Mouse (Mus musculus): ENCODE measurements around the gene Zfp872. TPM values are rescaled to one million over a fixed set of nuclear protein-coding genes. Genes with fewer than 3 reads are reported as not detected.
"Not testable (repeated sequence)": the region's sequence is repeated elsewhere in the genome, so short reads cannot be mapped to it uniquely, and the experiment has no call there.

Zfp872 gene
- total RNA-seq (2021) = 1.2 and 2.0 TPM in 2 replicates
- long read RNA-seq, experiment 1 = 0 reads
- long read RNA-seq, experiment 2 = 0 reads

DNA sequence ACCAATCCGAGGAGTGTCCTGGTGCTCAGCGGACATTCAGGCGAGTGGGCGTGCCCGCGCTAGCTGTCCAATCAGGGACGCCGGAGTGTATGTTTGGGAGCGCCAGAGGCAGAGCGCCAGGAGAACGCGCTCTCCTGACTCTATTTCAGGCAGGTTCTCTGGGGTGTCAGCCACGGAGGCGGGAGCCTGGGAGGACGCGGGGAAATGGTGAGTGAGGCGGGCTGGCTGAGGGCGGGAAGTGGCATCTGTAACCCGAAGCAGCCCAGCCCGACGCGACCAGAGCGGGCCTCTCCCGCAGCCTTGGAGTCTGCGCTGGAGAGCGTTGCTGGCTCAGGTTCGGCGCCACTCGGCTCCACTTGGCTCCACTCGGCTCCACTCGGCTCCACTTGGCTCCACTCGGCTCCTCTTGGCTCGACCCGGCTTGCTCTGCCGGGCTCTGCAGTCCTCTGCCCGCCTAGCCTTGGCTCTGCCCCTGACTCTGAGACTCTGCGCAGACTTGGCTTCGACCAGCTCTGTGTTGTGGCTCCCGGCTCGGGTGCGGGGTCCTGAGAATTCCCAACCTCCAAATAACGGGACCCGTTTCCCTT, at the start of gene Zfp872:
Zfp872 (plus strand) TSS at position 66 of the 587 bp plus-strand sequence.
- DNase-seq = peak; percentile 84

DNA sequence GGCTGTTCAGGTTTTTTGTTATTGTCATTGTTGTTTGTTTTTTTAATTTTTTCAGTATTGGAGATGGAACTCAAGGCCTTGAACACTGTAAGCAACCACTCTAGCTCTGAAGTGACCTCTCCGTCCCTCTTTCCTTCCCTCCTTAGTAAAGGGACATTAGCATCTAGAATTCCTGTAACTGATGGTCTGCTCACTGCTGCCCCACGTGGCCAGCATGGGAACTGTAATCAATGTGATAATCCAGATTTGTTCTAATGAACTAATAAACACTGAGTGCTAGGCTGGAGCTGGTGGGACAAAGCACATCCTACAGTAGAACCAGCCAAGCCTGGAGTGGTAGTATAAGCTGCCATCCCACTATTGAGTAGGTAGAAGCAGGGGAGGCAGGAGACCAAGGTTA, 49.4 kb upstream of the Zfp872 start:
- no peak for DNase-seq

DNA sequence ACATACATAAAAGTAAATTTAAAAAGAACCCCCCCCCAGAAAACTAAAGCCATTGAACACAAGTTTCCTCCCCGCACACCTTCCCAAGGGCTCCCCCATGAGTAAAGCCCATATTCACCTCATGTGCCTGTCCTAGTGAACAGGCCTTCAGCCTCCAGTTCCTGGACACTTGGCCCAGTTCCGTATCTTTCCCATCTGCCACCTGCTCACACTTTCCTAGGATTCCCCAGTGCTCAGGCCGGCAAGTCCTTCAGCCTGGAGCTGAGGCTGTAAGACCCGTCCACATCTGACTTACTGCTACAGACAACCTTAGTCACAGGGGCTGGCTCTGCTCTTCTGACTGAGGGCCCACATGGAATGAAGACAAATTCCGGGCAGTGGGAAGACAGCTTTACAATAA, 48.1 kb upstream of the Zfp872 start:
- DNase-seq = no peak

DNA sequence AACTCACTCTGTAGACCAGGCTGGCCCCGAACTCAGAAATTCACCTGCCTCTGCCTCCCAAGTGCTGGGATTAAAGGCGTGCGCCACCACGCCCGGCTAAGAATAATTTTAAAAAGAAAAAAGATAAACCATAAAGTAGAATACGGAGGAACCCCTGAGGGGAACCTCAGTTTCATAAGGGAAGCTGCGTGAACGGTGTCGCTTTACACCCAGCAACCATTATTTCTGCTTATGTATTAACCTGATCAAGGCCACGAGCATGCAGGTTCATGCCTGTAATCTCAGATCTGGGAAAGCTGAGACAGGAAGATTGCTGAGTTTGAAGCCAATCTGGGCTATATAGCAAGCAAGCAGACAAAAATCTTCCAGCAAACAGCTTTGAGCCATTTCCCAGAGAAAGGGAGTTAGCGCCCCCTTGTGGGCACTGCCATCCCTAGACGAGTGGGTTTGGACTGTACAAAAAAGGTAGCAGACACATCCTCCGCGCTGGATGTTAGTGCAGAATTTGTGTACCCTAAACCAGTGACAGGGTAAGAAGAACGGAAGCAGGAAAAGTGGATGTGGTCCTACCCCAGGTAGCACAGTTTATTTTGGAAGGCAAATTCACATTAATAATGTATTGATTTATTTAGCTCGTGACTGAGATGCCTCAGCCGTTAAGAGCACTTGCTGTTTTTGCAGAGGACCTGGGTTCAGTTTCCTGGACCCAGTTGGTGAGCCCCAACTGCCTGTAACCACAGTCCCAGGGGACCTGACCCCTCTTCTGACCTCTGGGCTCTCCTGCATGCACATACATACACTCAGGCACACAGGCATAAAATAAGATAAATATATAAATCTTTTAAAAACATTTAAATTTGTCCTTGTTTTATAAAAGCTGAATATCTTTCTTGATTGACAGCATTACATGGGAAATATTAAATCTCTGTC, 44.5 kb upstream of the Zfp872 start:
- DNase-seq = peak; percentile 94

DNA sequence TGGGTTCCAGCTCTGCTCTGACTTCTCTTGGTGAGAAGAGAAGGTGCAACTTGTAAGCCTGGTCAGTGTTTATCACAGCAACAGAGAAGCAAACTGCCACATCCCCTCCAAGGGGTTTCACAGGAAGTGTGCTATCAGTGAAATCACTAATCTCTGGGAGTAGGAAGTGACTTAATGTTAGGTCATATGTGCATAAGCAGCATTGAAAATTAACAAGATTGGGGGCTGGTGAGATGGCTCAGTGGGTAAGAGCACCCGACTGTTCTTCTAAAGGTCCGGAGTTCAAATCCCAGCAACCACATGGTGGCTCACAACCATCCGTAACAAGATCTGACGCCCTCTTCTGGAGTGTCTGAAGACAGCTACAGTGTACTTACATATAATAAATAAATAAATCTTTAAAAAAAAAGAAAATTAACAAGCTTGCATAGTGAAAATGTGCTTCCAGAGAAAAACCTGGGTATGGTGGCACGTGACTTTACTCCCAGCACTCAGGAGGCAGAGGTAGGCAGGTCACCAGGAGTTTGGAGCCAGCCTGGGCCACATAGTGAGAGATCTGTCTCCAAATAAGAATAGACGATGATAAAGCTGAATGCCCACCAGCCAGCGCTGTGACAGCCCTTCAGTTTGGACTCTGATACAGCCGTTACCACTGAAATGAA, 43.5 kb upstream of the Zfp872 start:
- DNase-seq = no peak

DNA sequence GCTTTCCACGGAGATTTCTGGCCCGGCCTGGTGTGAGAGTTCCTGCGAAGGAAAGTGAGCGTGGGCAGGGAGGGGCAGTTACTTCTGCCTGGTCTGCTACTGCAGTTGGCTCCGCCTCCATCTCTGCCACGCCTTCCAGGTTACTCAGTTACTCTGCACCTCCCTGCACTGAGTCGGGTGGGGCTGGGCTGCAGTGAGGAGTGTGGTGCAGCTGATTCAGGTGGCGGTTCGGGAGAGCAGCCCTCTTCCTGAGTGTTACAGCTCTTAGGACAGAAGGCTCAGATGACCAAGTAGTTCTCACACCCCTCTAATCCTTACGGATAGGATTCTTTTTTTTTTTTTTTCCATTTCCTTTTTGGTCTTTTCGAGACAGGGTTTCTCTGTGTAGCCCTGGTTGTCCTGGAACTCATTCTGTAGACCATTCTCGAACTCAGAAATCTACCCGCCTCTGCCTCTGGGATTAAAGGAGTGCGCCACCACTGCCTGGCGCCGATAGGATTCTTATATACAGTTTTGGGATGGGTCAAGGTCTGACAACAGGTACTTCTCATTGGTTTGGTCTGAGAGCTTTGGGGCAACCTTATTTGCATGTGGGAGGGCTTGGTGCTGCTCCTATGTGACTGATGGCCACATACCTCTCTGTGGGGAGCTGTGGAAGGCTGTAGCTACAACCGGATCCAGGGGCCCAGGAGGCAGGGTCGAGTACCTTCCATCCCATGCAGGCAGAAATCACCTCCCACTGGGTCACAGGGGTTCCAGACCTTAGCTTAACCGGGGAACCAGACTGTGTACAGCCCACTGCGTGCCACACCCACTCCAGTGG, 38.3 kb upstream of the Zfp872 start:
- no peak for DNase-seq

DNA sequence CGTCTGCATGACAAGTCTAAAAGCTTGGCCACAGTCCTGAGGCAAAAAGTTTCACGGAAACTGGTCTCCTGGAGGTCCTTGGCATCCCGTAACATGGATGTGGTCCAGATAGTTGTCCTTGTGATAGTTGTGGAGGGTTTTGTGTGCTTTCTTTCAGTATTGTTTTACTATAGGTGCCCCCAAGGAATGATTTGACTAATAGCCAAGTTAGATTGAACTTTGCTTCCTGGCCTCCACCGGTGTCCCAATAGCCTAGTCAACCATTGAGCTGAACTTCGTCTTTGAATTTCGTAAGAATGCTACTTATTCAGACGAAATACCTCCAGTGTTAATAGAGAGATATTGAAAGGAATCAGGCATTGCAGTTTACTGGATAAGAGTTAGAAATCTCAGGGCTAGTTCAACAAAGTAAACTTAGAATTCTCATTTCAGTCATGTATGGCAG, 37.6 kb upstream of the Zfp872 start:
- not testable (repeated sequence) for DNase-seq

DNA sequence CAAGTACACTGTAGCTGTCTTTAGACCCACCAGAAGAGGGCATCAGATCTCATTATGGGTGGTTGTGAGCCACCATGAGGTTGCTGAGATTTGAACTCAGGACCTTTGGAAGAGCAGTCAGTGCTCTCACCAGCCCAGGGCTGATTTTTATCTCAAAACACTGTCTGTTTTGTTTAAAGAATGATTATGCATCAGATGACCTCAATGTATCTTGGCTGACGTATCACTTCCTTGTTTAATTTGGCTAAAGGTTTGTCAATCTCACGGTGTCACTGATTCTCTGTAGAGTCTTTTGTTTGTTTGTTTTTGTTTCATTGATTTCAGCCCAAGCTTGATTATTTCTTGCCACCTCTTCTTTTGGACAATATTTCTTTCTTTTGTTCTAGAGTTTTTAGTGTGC, 36.9 kb upstream of the Zfp872 start:
- no peak for DNase-seq

DNA sequence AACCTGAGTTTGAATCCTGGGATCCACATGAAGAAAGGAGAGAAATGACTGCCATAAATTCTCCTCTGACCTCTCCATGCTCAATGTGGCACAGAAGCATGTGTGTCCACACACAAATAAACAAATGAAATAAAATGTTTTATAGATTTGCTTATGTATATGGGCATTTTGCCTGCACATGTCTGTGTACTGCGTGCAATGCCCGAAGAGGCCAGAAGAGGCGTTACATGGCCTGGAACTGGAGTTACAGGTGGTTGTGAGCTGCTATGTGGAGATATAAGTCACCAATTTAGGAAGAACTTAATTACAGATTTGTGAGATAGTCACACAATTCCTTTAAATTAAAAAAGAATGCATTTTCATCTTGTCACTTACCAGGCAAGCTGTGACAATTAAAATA, 34.1 kb upstream of the Zfp872 start:
- no peak for DNase-seq

DNA sequence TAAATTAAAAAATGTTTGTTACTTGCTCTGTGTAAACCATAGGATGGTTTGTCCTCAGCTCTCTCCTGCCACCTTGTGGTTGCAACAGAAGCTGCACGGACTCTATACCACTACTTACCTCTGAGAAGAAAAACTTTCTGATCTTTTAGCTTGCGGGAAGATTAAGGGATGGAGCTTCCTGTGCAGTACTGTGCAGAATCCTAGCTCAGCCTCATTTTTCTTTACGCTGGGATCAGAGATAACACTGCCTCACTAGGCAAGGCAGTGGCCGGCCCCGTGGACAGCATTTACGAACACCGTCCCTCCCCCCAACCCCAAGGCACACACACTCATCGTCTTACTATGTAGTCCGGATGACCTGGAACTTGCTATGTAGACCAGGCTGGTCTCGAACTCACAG, 32.3 kb upstream of the Zfp872 start:
- peak; percentile 79 for DNase-seq

DNA sequence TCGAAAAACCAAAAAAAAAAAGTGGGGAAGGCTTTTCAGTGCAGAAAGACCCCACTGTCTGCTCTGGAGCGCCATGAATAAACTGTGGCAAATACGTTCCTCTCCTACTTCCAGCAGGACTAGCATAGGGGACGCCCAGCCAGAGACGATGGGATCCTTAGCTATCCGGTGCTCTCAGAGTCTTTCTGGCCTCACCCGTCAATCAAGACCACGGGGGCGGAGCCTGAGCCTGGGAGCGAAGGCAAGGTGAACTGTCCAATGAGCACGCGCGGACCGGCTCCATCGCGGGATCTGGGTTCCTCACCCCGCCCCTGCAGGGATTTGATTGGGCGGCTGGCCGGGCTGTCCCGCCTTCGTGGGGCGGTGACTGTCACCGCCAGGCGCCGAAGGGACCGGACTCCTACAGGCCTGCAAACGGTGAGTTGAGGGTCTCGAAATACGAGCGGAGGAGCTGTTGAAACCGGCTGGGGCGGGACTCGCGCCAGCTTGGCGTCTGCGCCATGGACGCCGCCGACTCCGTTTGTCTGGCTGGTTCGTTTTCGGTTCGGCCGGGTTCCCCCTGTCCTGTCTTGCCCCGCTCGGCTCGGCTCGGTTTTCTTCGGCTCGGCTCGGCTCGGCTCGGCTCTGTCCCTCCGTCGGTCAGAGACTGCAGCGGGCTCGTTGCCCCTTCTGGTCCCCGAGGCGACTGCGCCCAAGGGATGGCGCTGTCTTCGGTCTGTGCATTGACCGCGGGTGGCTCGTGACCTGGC, 31.2 kb upstream of the Zfp872 start, which contains the start of gene Pigyl:
Pigyl (plus strand) TSS at position 350 of the 749 bp plus-strand sequence.
- peak; percentile 100 for DNase-seq

DNA sequence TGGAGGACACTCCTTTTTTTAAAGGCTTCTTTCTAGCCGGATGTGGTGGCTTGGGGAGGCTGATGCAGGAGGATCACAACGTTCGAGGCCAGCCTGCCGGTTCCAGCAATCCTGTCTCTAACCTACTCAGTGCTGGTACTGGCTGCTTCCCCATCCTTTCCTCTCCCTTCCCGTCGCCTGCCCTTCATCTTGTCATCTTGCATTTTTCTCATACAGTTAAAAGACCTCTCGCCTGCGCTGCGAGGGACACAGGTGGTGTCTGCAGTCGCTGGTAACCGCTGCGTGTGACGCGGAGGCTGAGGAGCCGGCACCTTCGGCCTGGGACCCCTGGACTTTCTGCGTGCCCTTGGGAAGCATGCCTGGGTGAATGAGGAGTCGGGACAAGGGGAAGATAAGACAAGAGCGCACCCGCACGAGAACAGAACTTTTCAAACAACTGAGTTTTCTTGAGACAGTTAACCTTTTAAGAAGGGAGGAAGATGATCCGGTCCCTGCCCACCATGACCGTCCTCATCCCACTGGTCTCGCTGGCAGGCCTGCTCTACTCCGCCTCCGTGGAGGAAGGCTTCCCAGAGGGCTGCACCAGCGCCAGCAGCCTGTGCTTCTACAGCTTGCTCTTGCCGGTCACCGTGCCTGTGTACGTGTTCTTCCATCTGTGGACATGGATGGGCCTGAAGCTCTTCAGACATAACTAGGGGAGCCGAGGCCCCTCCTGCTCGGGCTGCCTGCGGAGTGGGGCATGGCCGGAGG, 30.2 kb upstream of the Zfp872 start:
- peak; percentile 27 for DNase-seq

DNA sequence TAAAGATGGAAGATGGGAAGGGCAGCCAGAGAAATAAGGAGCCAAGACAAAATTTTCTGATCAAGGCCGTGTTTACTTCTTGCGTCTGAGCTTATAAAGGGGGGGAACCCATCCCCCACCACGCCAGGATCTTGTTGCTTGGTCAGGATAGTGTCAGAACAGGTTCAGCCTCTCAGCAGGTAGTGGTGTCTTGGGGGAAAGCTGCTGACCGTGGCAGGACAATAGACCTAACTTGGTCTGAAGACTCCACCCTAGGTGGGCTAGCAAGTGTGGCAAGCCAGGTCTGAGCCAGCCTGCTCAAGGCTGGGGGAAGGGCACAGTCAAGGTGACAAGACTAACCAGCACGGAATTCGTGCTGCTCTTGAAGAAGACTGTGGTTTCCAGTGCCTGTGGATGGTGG, 26.6 kb upstream of the Zfp872 start:
- DNase-seq = no peak

DNA sequence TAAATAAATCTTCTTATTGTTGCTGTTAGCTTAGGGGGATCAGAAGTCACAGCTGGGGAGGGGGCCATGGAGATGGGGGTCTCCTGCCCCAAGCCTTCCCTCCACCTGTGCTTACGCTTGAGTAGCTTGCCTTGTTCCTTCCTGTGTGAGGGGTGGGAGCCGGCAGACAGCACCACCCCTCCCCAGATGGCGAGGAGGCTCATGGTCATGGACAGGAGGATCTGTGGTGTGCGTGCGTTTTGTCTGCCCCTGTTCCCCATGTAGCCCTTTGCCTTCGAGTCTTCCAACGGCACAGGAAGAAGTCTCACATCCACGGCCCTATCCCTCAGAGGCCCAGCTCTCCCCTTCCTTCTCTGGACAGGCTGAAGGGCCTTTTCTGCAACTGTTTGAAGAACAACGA, 25.6 kb upstream of the Zfp872 start:
- no peak for DNase-seq

DNA sequence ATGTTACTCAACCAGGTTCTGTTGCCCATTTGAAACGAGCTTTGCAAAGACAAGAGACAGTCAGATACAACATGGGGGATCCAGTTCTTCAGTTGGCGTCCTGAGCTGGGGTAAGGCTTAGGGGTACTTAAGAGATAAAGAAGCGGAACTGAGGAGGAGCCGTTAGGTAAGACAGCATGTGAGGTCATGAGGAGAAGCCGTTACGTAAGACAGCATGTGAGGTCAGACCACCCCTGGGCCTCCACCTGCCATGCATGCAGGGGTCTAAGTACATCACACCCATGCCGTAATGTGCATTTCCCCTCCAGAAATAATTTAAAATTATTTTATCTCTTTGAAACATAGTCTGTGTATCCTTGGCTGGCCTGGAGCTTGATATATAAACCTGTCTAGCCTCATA, 25.0 kb upstream of the Zfp872 start:
- DNase-seq = no peak

DNA sequence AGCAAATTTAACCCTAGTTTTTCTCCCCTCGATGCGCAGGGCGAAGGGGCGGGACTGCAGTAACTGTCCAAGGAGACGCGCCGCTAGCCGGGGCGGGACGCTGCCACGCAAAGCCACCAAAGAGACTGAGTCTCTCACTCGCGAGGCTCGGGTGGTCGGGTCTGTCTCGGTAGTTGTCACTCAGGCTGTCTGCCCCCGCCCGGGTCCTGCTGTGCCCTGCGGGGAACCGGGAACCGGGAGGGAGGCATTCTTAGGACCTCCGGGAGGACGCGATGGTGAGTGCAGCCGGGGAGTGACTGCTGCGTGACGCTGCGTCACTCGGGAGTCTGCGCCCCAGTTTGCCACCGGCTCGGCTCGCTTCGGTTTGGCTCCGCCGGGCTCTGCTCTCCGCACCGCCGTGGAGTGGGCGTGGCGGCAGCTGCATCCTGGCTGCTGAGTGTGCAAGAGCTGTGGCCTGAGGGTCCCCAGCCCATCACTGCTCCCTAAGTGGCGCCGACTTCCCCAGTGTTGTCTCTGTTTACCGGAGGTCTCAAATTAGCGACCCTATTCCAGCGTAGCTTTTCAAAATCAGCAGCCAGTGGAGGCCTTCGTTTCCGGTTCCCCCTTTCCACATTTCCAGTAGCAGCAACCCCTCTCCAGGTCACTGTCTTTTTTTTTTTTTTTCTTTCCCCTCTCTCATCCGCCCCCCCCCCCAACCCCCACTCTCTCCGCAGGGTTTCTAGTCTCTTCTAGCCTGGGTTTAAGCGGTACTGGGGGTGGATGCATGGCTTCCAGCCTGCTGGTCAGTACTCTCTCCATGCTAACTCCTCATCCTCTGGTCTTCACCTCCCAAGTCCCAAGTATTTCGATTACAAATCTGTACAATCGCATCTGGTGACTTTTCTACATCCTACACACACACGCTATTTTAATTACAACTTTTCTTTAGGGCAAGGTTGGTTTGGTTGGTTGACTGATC, 22.9 kb upstream of the Zfp872 start:
- peak; percentile 75 for DNase-seq

DNA sequence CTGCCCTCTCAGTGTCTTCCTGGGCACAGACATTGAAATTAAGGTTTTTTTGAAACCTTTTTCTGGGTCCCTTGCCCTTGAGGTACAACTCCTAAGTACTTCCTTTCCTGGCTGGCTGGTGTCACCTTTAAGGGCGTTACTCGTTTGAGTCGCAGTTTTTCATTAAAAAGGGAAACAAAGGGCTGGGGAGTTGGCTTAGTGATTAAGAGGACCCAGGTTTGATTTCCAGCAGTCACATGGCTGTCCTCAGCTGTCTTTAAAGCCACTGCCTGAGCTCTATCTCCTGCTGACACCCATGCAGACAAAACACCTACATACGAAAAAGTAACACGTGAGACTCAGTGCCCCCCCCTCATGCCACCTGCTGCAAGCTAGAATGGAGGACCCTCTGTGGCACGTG, 21.9 kb upstream of the Zfp872 start:
- DNase-seq = no peak

DNA sequence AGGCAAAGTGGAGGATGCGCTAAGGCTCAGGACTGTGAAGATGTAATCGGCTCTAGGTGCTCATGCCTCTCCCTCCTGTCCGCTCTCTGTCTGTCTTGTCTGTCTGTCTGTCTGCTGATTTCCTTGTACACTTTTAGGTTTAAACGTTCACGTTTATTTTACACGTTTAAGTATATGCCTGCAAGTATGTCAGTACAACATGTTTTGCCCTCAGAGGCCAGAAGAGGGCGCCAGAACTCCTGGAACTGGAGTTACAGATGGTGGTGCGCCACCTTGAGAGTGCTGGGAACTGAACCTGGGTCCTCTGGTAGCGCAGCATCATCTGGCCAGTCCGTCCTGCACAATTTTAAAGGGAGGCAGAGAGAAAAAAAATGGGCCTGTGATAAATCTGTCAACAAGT, 21.2 kb upstream of the Zfp872 start:
- DNase-seq = no peak

DNA sequence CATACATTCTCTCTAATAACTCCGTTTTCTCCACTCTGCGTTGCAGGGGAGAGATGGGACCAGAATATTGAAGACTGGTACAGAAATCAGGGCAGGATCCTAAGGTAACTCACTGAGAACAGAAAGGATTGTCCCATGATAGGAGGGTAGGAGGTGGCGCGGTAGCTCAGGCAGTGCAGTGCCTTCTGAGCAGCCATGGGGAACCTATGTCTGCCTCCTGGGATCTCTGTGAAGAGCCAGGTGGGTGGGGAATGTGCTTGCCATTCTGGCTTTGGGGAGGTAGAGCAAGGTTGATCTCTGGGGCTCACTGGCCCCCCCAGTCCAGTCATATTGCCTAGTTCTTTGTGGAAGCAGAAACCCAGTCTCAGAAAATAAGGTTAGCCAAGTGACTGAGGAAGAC, 20.1 kb upstream of the Zfp872 start:
- DNase-seq = no peak
